In genomic region chr11:64509106-64509505, GRCm38 (mm10) we compare ENCODE assay signal across 32 mouse cellular contexts.
A peak's percentile ranks its signal among the peaks of the same experiment; 100 is the strongest.
DNase-seq lines count a peak whose midpoint lies in the region; ATAC-seq and TF ChIP-seq lines count a peak whose summit lies in the region.
"Had no signal": no experiment of that assay in that cellular context is flagged by ENCODE, and none has a peak within 500 bp of the region (broad histone marks: within the 10 kb centered on the region; RNA-seq: fewer than 3 reads in every experiment).

No protein-coding gene starts in this region.

- TF ChIP-seq CTCF in heart, adult 2 months (IDR thresholded peaks at IDR 0.05) = no peak
- no peak for TF ChIP-seq CTCF in liver, embryonic 14.5 days (IDR thresholded peaks at IDR 0.05; ENCODE audit: low read depth)

- no peak for TF ChIP-seq POLR2A in heart, adult 2 months (IDR thresholded peaks at IDR 0.05; ENCODE audit: insufficient read depth, low read depth, low read length)

- peak overlapping the region; percentile 51 for H3K4me2 ChIP-seq in liver, embryonic 14.5 days (ENCODE audit: low read depth)
- H3K4me2 ChIP-seq in kidney, embryonic 16.5 days (replicated peaks; ENCODE audit: low read depth, low read length) = no peak overlapping the region
- H3K4me2 ChIP-seq: embryonic facial prominence, embryonic 13.5 days; forebrain, embryonic 15.5 days; heart, embryonic 11.5 days; hindbrain, embryonic 15.5 days; limb, embryonic 12.5 days; midbrain, embryonic 15.5 days; neural tube, embryonic 15.5 days had no signal

- intact Hi-C loops in heart, adult 2 months (cut with DNase I) = no loop called here

- H3K79me2 ChIP-seq in heart, adult 2 months (replicated peaks; ENCODE audit: control insufficient read depth, insufficient read depth, low read length) = no peaks in the 10 kb centered on the region

- H3K4me3 ChIP-seq in heart, embryonic 10.5 days = no peak overlapping the region
- no peak overlapping the region for H3K4me3 ChIP-seq in heart, adult 2 months
- no peak overlapping the region for H3K4me3 ChIP-seq in liver, embryonic 14.5 days (ENCODE audit: insufficient read depth in 1 of 2, low read depth in 2 of 2, low read length in 2 of 2)
- H3K4me3 ChIP-seq in kidney, embryonic 16.5 days (ENCODE audit: low read length) = no peak overlapping the region
- H3K4me3 ChIP-seq: embryonic facial prominence, embryonic 13.5 days; forebrain, embryonic 10.5 days; forebrain, embryonic 15.5 days; hindbrain, embryonic 10.5 days; hindbrain, embryonic 15.5 days; limb, embryonic 12.5 days; midbrain, embryonic 10.5 days; midbrain, embryonic 15.5 days; neural tube, embryonic 15.5 days had no signal

- no peak overlapping the region for H3K9ac ChIP-seq in heart, adult 2 months (ENCODE audit: low read depth, low read length)
- peak overlapping the region; percentile 40 for H3K9ac ChIP-seq in liver, embryonic 14.5 days (replicated peaks)
- H3K9ac ChIP-seq in kidney, embryonic 16.5 days (replicated peaks; ENCODE audit: low read length) = no peak overlapping the region
- H3K9ac ChIP-seq: embryonic facial prominence, embryonic 13.5 days; forebrain, embryonic 15.5 days; hindbrain, embryonic 15.5 days; limb, embryonic 12.5 days; midbrain, embryonic 15.5 days; neural tube, embryonic 15.5 days had no signal

- no peaks in the 10 kb centered on the region for H3K27me3 ChIP-seq in heart, embryonic 10.5 days (ENCODE audit: insufficient read depth, poor library complexity, severe bottlenecking)
- H3K27me3 ChIP-seq in heart, adult 2 months (ENCODE audit: control insufficient read depth, insufficient read depth, low read length) = peaks cover 2% of the 10 kb centered on the region; the same call in 1 of the 2 replicates
- no peaks in the 10 kb centered on the region for H3K27me3 ChIP-seq in liver, embryonic 14.5 days (ENCODE audit: control insufficient read depth, insufficient read depth, low read length)
- H3K27me3 ChIP-seq in kidney, embryonic 16.5 days (ENCODE audit: insufficient read depth, low read length) = no peaks in the 10 kb centered on the region; the same call in 1 of the 2 replicates
- H3K27me3 ChIP-seq: embryonic facial prominence, embryonic 13.5 days; forebrain, embryonic 15.5 days; hindbrain, embryonic 15.5 days; limb, embryonic 12.5 days; midbrain, embryonic 15.5 days; neural tube, embryonic 15.5 days had no signal

- WGBS in heart, embryonic 10.5 days = 45% methylated on average over 2 of the region's 2 CpGs
- 71% methylated on average over 2 of the region's 2 CpGs for WGBS in heart, adult 2 months
- WGBS in liver, embryonic 14.5 days (ENCODE audit: insufficient replicate concordance) = 15% methylated on average over 2 of the region's 2 CpGs
- WGBS in kidney, embryonic 16.5 days = 84% methylated on average over 2 of the region's 2 CpGs

- no peaks in the 10 kb centered on the region for H3K9me3 ChIP-seq in heart, embryonic 10.5 days
- no peaks in the 10 kb centered on the region for H3K9me3 ChIP-seq in liver, embryonic 14.5 days (ENCODE audit: control insufficient read depth, low read length)
- H3K9me3 ChIP-seq in kidney, embryonic 16.5 days (ENCODE audit: low read length) = no peaks in the 10 kb centered on the region
- H3K9me3 ChIP-seq: forebrain, embryonic 10.5 days; hindbrain, embryonic 10.5 days; neural tube, embryonic 15.5 days had no signal

- H3K4me1 ChIP-seq in heart, embryonic 10.5 days = peaks cover 18% of the 10 kb centered on the region; the same call in 1 of the 2 replicates
- peaks cover 4% of the 10 kb centered on the region for H3K4me1 ChIP-seq in heart, adult 2 months (ENCODE audit: control insufficient read depth, insufficient read depth, low read length)
- peaks cover 16 to 41% of the 10 kb centered on the region in 2 experiments for H3K4me1 ChIP-seq in liver, embryonic 14.5 days (replicated peaks; ENCODE audit: control insufficient read depth in 2 of 2, insufficient read depth in 2 of 2, low read length in 1 of 2)
- peaks cover 11% of the 10 kb centered on the region for H3K4me1 ChIP-seq in kidney, embryonic 16.5 days (ENCODE audit: insufficient read depth, low read length)
- H3K4me1 ChIP-seq: forebrain, embryonic 10.5 days; forebrain, embryonic 15.5 days; hindbrain, embryonic 15.5 days; midbrain, embryonic 10.5 days; midbrain, embryonic 15.5 days; neural tube, embryonic 15.5 days had no signal

- peak; percentile 47; the same call in 1 of the 2 replicates for ATAC-seq in common myeloid progenitor, adult 5-6 weeks (replicated peaks; ENCODE audit: low read depth, poor library complexity, severe bottlenecking)
- peak; percentile 99 for ATAC-seq in liver, embryonic 14.5 days (ENCODE audit: insufficient read depth)
- peak; percentile 75 for ATAC-seq in megakaryocyte-erythroid progenitor cell, adult 5-6 weeks (replicated peaks; ENCODE audit: low FRiP score, low TSS enrichment, poor library complexity, severe bottlenecking)
- no peak for ATAC-seq in kidney, embryonic 16.5 days (ENCODE audit: low FRiP score, low TSS enrichment)
- ATAC-seq: forebrain, embryonic 15.5 days; inflammation-experienced regulatory T-cells, adult 6 months; midbrain, embryonic 15.5 days had no signal

- peak; percentile 84 for DNase-seq in heart, embryonic 10.5 days (ENCODE audit: low spot score)
- no peak for DNase-seq in heart, adult 2 months
- peak; percentile 47 to 66 (median 64) for DNase-seq in liver, embryonic 14.5 days (ENCODE audit: low read depth in 3 of 3, low spot score in 3 of 3)
- no peak for DNase-seq in yolk sac, embryonic 10.5 days (ENCODE audit: low spot score)
- no peak for DNase-seq in B cell, adult 2 months
- DNase-seq: adrenal gland, adult 2 months; cerebellum, adult 11-12 months; cerebellum, adult 9-11 months; gastrocnemius, postnatal 10 days; kidney, adult 11 months; kidney, postnatal 25 days; lung, adult 2 months; lung, postnatal 10 days; spleen, adult 18-20 months; thymus, adult 2 months; thymus, postnatal 36 days had no signal

- no peak for TF ChIP-seq EP300 in heart, adult 2 months (IDR thresholded peaks at IDR 0.05; ENCODE audit: insufficient read depth, low read depth, low read length)
- TF ChIP-seq EP300 in liver, embryonic 14.5 days (IDR thresholded peaks at IDR 0.05; ENCODE audit: low read depth) = peak; percentile 90

- no peaks in the 10 kb centered on the region for H3K36me3 ChIP-seq in heart, embryonic 10.5 days
- no peaks in the 10 kb centered on the region for H3K36me3 ChIP-seq in heart, adult 2 months (ENCODE audit: control insufficient read depth, insufficient read depth, low read length)
- H3K36me3 ChIP-seq in liver, embryonic 14.5 days (replicated peaks; ENCODE audit: control insufficient read depth, insufficient read depth, low read depth) = no peaks in the 10 kb centered on the region
- no peaks in the 10 kb centered on the region for H3K36me3 ChIP-seq in kidney, embryonic 16.5 days (ENCODE audit: insufficient read depth, low read length)
- H3K36me3 ChIP-seq: embryonic facial prominence, embryonic 13.5 days; forebrain, embryonic 10.5 days; forebrain, embryonic 15.5 days; hindbrain, embryonic 10.5 days; hindbrain, embryonic 15.5 days; limb, embryonic 12.5 days; midbrain, embryonic 10.5 days; midbrain, embryonic 15.5 days; neural tube, embryonic 15.5 days had no signal

- no peak overlapping the region for H3K27ac ChIP-seq in heart, embryonic 10.5 days
- H3K27ac ChIP-seq in heart, adult 2 months = no peak overlapping the region
- H3K27ac ChIP-seq in liver, embryonic 14.5 days = peak overlapping the region; percentile 66
- no peak overlapping the region for H3K27ac ChIP-seq in kidney, embryonic 16.5 days (ENCODE audit: low read length)
- H3K27ac ChIP-seq: embryonic facial prominence, embryonic 13.5 days; forebrain, embryonic 10.5 days; forebrain, embryonic 15.5 days; hindbrain, embryonic 10.5 days; hindbrain, embryonic 15.5 days; limb, embryonic 12.5 days; macrophage; midbrain, embryonic 10.5 days; midbrain, embryonic 15.5 days; neural tube, embryonic 15.5 days; stomach, postnatal 0 days had no signal

Comparison
In these comparisons a context has a peak if more than half of its experiments do, and no peak if none do; other contexts are left out.
1. DNase-seq: peak in heart, embryonic 10.5 days (single experiment) and liver, embryonic 14.5 days (3 of 3); none in heart, adult 2 months (0 of 2), yolk sac, embryonic 10.5 days (single experiment) and B cell, adult 2 months (0 of 2).